Mouse (Mus musculus) MEL (cell line): ENCODE measurements around the gene Psmd11. TPM values are rescaled to one million over a fixed set of nuclear protein-coding genes. Genes with fewer than 3 reads are reported as not detected.

Experiments
- DNase-seq: peaks from one replicate; pipeline ENCODE4 v3.0.0; 2011; ENCODE audit warnings: low read depth, low spot score
- H3K27ac ChIP-seq: 2 replicates; pipeline ENCODE4 v1.5.1; 2012; ENCODE audit warnings: low read depth, mild to moderate bottlenecking, control low read depth, low read length, moderate library complexity; ENCODE audit not compliant: control insufficient read depth
- H3K27me3 ChIP-seq, 2 experiments: fragments of 150-350 bp in 1 of 2; sonication (generic) in 1 of 2; 2 replicates each; pipeline ENCODE4 v1.6.1; 2012; ENCODE audit warnings: low read length in 2 of 2, mild to moderate bottlenecking in 2 of 2, improper control_type of control experiment in 1 of 2, moderate library complexity in 1 of 2; ENCODE audit not compliant: insufficient read depth in 2 of 2, control insufficient read depth in 1 of 2
- H3K36me3 ChIP-seq, 2 experiments: 2 replicates each; pipeline ENCODE4 v1.6.1; 2012 to 2014; ENCODE audit warnings: low read length in 2 of 2, improper control_type of control experiment in 1 of 2, inconsistent platforms in 1 of 2, mild to moderate bottlenecking in 1 of 2; ENCODE audit not compliant: insufficient read depth in 2 of 2, control insufficient read depth in 1 of 2
- H3K4me1 ChIP-seq, 2 experiments: fragments of 150-350 bp in 1 of 2; sonication (generic) in 1 of 2; 2 replicates each; pipeline ENCODE4 v1.6.1; 2012; ENCODE audit warnings: low read length in 2 of 2, improper control_type of control experiment in 1 of 2, mild to moderate bottlenecking in 1 of 2; ENCODE audit not compliant: insufficient read depth in 2 of 2, control insufficient read depth in 1 of 2
- H3K4me3 ChIP-seq, 2 experiments: fragments of 150-350 bp in 1 of 2; sonication (generic) in 1 of 2; 2 replicates each; pipeline ENCODE4 v1.5.1; 2012; ENCODE audit warnings: low read depth in 2 of 2, low read length in 2 of 2, mild to moderate bottlenecking in 2 of 2, moderate library complexity in 2 of 2, control low read depth in 1 of 2, improper control_type of control experiment in 1 of 2; ENCODE audit not compliant: control insufficient read depth in 1 of 2, insufficient read depth in 1 of 2
- H3K79me2 ChIP-seq: 2 replicates; pipeline ENCODE4 v1.6.1; 2012; ENCODE audit warnings: mild to moderate bottlenecking, low read length, moderate library complexity; ENCODE audit not compliant: control insufficient read depth, poor library complexity, insufficient read depth
- H3K9ac ChIP-seq: 2 replicates; pipeline ENCODE4 v1.6.1; 2012; ENCODE audit warnings: low read depth, mild to moderate bottlenecking, control low read depth, low read length, moderate library complexity; ENCODE audit not compliant: control insufficient read depth, poor library complexity, severe bottlenecking
- H3K9me3 ChIP-seq: fragments of 150-350 bp; sonication (generic); replicated peaks from 2 replicates; pipeline ENCODE4 v1.6.1; 2012; ENCODE audit warnings: mild to moderate bottlenecking, low read length, improper control_type of control experiment, moderate library complexity; ENCODE audit not compliant: insufficient read depth
- BHLHE40 ChIP-seq: IDR thresholded peaks from 2 replicates; pipeline ENCODE4 v1.6.1; 2012; ENCODE audit warnings: low read depth, mild to moderate bottlenecking, inconsistent platforms, low read length, improper control_type of control experiment, borderline replicate concordance
- CHD1 ChIP-seq: IDR thresholded peaks from 2 replicates; pipeline ENCODE4 v1.6.1; 2012; ENCODE audit warnings: low read depth, mild to moderate bottlenecking, inconsistent platforms, low read length, improper control_type of control experiment
- CHD2 ChIP-seq: IDR thresholded peaks from 2 replicates; pipeline ENCODE4 v1.6.1; 2011; ENCODE audit warnings: low read length, improper control_type of control experiment
- CTCF ChIP-seq, 3 experiments: IDR thresholded peaks in 2 of 3; conservative IDR thresholded peaks in 1 of 3; 2 replicates each; pipeline ENCODE4 v1.5.1; 2011 to 2012; ENCODE audit warnings: low read length in 3 of 3, low read depth in 2 of 3, mild to moderate bottlenecking in 2 of 3, improper control_type of control experiment in 1 of 3, inconsistent platforms in 1 of 3, mixed read lengths in 1 of 3, moderate library complexity in 1 of 3; ENCODE audit not compliant: control insufficient read depth in 1 of 3, insufficient read depth in 1 of 3, poor library complexity in 1 of 3, severe bottlenecking in 1 of 3
- E2F4 ChIP-seq: IDR thresholded peaks from 2 replicates; pipeline ENCODE4 v1.6.1; 2011; ENCODE audit warnings: low read depth, low read length, improper control_type of control experiment, borderline replicate concordance
- ELF1 ChIP-seq: IDR thresholded peaks from 2 replicates; pipeline ENCODE4 v1.6.1; 2014; ENCODE audit warnings: low read depth, mild to moderate bottlenecking, inconsistent platforms, low read length, improper control_type of control experiment, moderate library complexity
- EP300 ChIP-seq, 2 experiments: IDR thresholded peaks; 2 replicates each; pipeline ENCODE4 v1.6.1; 2011; ENCODE audit warnings: improper control_type of control experiment in 2 of 2, low read length in 2 of 2, low read depth in 1 of 2, mild to moderate bottlenecking in 1 of 2
- ETS1 ChIP-seq: IDR thresholded peaks from 2 replicates; pipeline ENCODE4 v1.6.1; 2012; ENCODE audit warnings: low read depth, mild to moderate bottlenecking, inconsistent platforms, low read length, improper control_type of control experiment, moderate library complexity
- GABPA ChIP-seq: IDR thresholded peaks from 2 replicates; pipeline ENCODE4 v1.6.1; 2012; ENCODE audit warnings: low read depth, mild to moderate bottlenecking, inconsistent platforms, low read length, improper control_type of control experiment, moderate library complexity
- GATA1 ChIP-seq: IDR thresholded peaks from 2 replicates; pipeline ENCODE4 v1.6.1; 2011; ENCODE audit warnings: low read depth, low read length, improper control_type of control experiment
- HCFC1 ChIP-seq: IDR thresholded peaks from 2 replicates; pipeline ENCODE4 v1.6.1; 2012; ENCODE audit warnings: low read depth, mild to moderate bottlenecking, inconsistent platforms, low read length, improper control_type of control experiment, moderate library complexity
- JUND ChIP-seq: IDR thresholded peaks from 2 replicates; pipeline ENCODE4 v1.6.1; 2011; ENCODE audit warnings: low read depth, mild to moderate bottlenecking, improper control_type of control experiment, low read length
- KAT2A ChIP-seq: conservative IDR thresholded peaks from 2 replicates; pipeline ENCODE4 v1.6.1; 2012; ENCODE audit warnings: low read depth, low read length, improper control_type of control experiment, inconsistent platforms
- MAFK ChIP-seq: IDR thresholded peaks from 2 replicates; pipeline ENCODE4 v1.6.1; 2011; ENCODE audit warnings: low read depth, mild to moderate bottlenecking, low read length, improper control_type of control experiment, borderline replicate concordance
- MAX ChIP-seq: IDR thresholded peaks from 2 replicates; pipeline ENCODE4 v1.6.1; 2011; ENCODE audit warnings: low read length, improper control_type of control experiment
- MAZ ChIP-seq: IDR thresholded peaks from 2 replicates; pipeline ENCODE4 v1.6.1; 2012; ENCODE audit warnings: low read depth, mild to moderate bottlenecking, inconsistent platforms, low read length, improper control_type of control experiment
- MEF2A ChIP-seq: IDR thresholded peaks from 2 replicates; pipeline ENCODE4 v1.6.1; 2014; ENCODE audit warnings: low read depth, mild to moderate bottlenecking, inconsistent platforms, low read length, improper control_type of control experiment; ENCODE audit not compliant: poor library complexity, insufficient replicate concordance, severe bottlenecking; ENCODE audit errors: extremely low read depth
- MXI1 ChIP-seq: IDR thresholded peaks from 2 replicates; pipeline ENCODE4 v1.6.1; 2011; ENCODE audit warnings: mild to moderate bottlenecking, low read depth, low read length, improper control_type of control experiment
- MYB ChIP-seq: IDR thresholded peaks from 2 replicates; pipeline ENCODE4 v1.6.1; 2011; ENCODE audit warnings: mild to moderate bottlenecking, low read depth, low read length, improper control_type of control experiment
- NELFE ChIP-seq: IDR thresholded peaks from 2 replicates; pipeline ENCODE4 v1.6.1; 2011; ENCODE audit warnings: low read depth, low read length, improper control_type of control experiment
- NRF1 ChIP-seq: IDR thresholded peaks from 2 replicates; pipeline ENCODE4 v1.6.1; 2014; ENCODE audit warnings: low read depth, mild to moderate bottlenecking, inconsistent platforms, low read length, improper control_type of control experiment, moderate library complexity; ENCODE audit not compliant: poor library complexity, insufficient read depth, severe bottlenecking
- POLR2A ChIP-seq, 2 experiments: IDR thresholded peaks; 2 replicates each; pipeline ENCODE4 v1.6.1; 2011 to 2012; ENCODE audit warnings: low read length in 2 of 2, mild to moderate bottlenecking in 2 of 2, control low read depth in 1 of 2, improper control_type of control experiment in 1 of 2, low read depth in 1 of 2, moderate library complexity in 1 of 2; ENCODE audit not compliant: control insufficient read depth in 1 of 2, insufficient read depth in 1 of 2, poor library complexity in 1 of 2
- POLR2AphosphoS2 ChIP-seq: IDR thresholded peaks from 2 replicates; pipeline ENCODE4 v1.6.1; 2011; ENCODE audit warnings: low read length, improper control_type of control experiment
- POLR2AphosphoS5 ChIP-seq: IDR thresholded peaks from 2 replicates; pipeline ENCODE4 v1.6.1; 2012; ENCODE audit warnings: low read depth, borderline replicate concordance, mild to moderate bottlenecking, inconsistent platforms, low read length, moderate library complexity, mixed read lengths
- RAD21 ChIP-seq: IDR thresholded peaks from 2 replicates; pipeline ENCODE4 v1.6.1; 2011; ENCODE audit warnings: mild to moderate bottlenecking, low read depth, low read length, improper control_type of control experiment
- RCOR1 ChIP-seq: IDR thresholded peaks from 2 replicates; pipeline ENCODE4 v1.6.1; 2012; ENCODE audit warnings: low read depth, mild to moderate bottlenecking, inconsistent platforms, low read length, improper control_type of control experiment
- SIN3A ChIP-seq: IDR thresholded peaks from 2 replicates; pipeline ENCODE4 v1.6.1; 2012; ENCODE audit warnings: low read length, improper control_type of control experiment, inconsistent platforms
- SMC3 ChIP-seq: IDR thresholded peaks from 2 replicates; pipeline ENCODE4 v1.6.1; 2011; ENCODE audit warnings: low read depth, low read length, improper control_type of control experiment
- TAL1 ChIP-seq: IDR thresholded peaks from 2 replicates; pipeline ENCODE4 v1.6.1; 2012; ENCODE audit warnings: mild to moderate bottlenecking, inconsistent platforms, low read length, moderate library complexity, mixed read lengths
- TBP ChIP-seq: IDR thresholded peaks from 2 replicates; pipeline ENCODE4 v1.8.0; 2011; ENCODE audit warnings: low read depth, low read length, improper control_type of control experiment
- TCF12 ChIP-seq: IDR thresholded peaks from 2 replicates; pipeline ENCODE4 v1.6.1; 2014; ENCODE audit warnings: low read depth, mild to moderate bottlenecking, inconsistent platforms, low read length, improper control_type of control experiment, moderate library complexity
- UBTF ChIP-seq: IDR thresholded peaks from 2 replicates; pipeline ENCODE4 v1.6.1; 2012; ENCODE audit warnings: low read depth, mild to moderate bottlenecking, inconsistent platforms, low read length, improper control_type of control experiment, moderate library complexity, borderline replicate concordance; ENCODE audit not compliant: insufficient read depth
- USF1 ChIP-seq: IDR thresholded peaks from 2 replicates; pipeline ENCODE4 v1.6.1; 2014; ENCODE audit warnings: low read depth, mild to moderate bottlenecking, inconsistent platforms, low read length, improper control_type of control experiment, moderate library complexity
- USF2 ChIP-seq, 2 experiments: IDR thresholded peaks; 2 replicates each; pipeline ENCODE4 v1.6.1; 2011 to 2012; ENCODE audit warnings: improper control_type of control experiment in 2 of 2, low read length in 2 of 2, borderline replicate concordance in 1 of 2, inconsistent platforms in 1 of 2, low read depth in 1 of 2, mild to moderate bottlenecking in 1 of 2; ENCODE audit not compliant: insufficient read depth in 1 of 2
- ZC3H11A ChIP-seq: IDR thresholded peaks from 2 replicates; pipeline ENCODE4 v1.6.1; 2012; ENCODE audit warnings: low read depth, mild to moderate bottlenecking, inconsistent platforms, low read length, improper control_type of control experiment
- ZKSCAN1 ChIP-seq: IDR thresholded peaks from 2 replicates; pipeline ENCODE4 v1.6.1; 2012; ENCODE audit warnings: low read depth, mild to moderate bottlenecking, inconsistent platforms, low read length, improper control_type of control experiment, moderate library complexity
- ZMIZ1 ChIP-seq: IDR thresholded peaks from 2 replicates; pipeline ENCODE4 v1.6.1; 2012; ENCODE audit warnings: low read depth, mild to moderate bottlenecking, inconsistent platforms, low read length, improper control_type of control experiment, moderate library complexity
- ZNF384 ChIP-seq: IDR thresholded peaks from 2 replicates; pipeline ENCODE4 v1.6.1; 2012; ENCODE audit warnings: low read depth, mild to moderate bottlenecking, inconsistent platforms, low read length, improper control_type of control experiment
- polyA plus RNA-seq, 2 experiments: library from polyadenylated mRNA; stranded (reverse) in 1 of 2; unstranded in 1 of 2; fragments of >175 nt in 1 of 2; fragments of >200 nt in 1 of 2; gene quantifications; 2 replicates each; pipeline versions ENCODE4 v1.2.1 to v1.2.4; 2012; ENCODE audit warnings: low replicate concordance in 2 of 2, low read depth in 1 of 2; ENCODE audit not compliant: insufficient read length in 2 of 2, insufficient read depth in 1 of 2, missing spikeins in 1 of 2
- total RNA-seq: library from RNA; depleted of rRNA; stranded (reverse); fragments of 300-350 nt; gene quantifications from 2 replicates; pipeline ENCODE4 v1.2.3, GENCODE M21; 2012

Psmd11 gene
- total and polyA plus RNA-seq, 3 experiments, result 110 to 324 (median 184) TPM

- H3K36me3 ChIP-seq, result peaks cover 34 to 59% of the 10 kb centered on the region in 2 experiments
- H3K9me3 ChIP-seq, result no peaks in the 10 kb centered on the region
- no peaks in the 10 kb centered on the region; the same call in 1 of the 2 replicates for H3K79me2 ChIP-seq
- H3K4me3 ChIP-seq, result no peak overlapping the region
- peaks cover 4 to 16% of the 10 kb centered on the region in 2 experiments; a peak in 3 of 4 replicates for H3K4me1 ChIP-seq
- no peak for DNase-seq
- no peak overlapping the region for H3K9ac ChIP-seq
- H3K27ac ChIP-seq, result no peak overlapping the region
- H3K27me3 ChIP-seq, result no peaks in the 10 kb centered on the region
- no peak for TF ChIP-seq KAT2A
- no peak for TF ChIP-seq HCFC1
- no peak for TF ChIP-seq TAL1
- no peak; the same call in 1 of the 2 replicates for TF ChIP-seq BHLHE40
- TF ChIP-seq RAD21, result no peak
- TF ChIP-seq CTCF (IDR thresholded peaks at IDR 0.05 in 2 of 3, conservative IDR thresholded peaks at IDR 0.05 in 1 of 3; ENCODE audit: control insufficient read depth in 1 of 3, insufficient read depth in 1 of 3, low read depth in 2 of 3, low read length in 3 of 3, poor library complexity in 1 of 3, severe bottlenecking in 1 of 3), result no peak
- TF ChIP-seq UBTF, result no peak
- no peak for TF ChIP-seq POLR2A (IDR thresholded peaks at IDR 0.05; ENCODE audit: control insufficient read depth in 1 of 2, insufficient read depth in 1 of 2, low read depth in 1 of 2, low read length in 2 of 2, poor library complexity in 1 of 2)
- no peak for TF ChIP-seq USF2 (IDR thresholded peaks at IDR 0.05; ENCODE audit: borderline replicate concordance in 1 of 2, insufficient read depth in 1 of 2, low read depth in 1 of 2, low read length in 2 of 2)
- TF ChIP-seq NELFE, result no peak
- peak; percentile 28; the same call in 1 of the 2 replicates for TF ChIP-seq ZNF384
- TF ChIP-seq USF1, result no peak
- TF ChIP-seq ELF1, result no peak
- TF ChIP-seq EP300 (IDR thresholded peaks at IDR 0.05; ENCODE audit: low read depth in 1 of 2, low read length in 2 of 2), result peak; percentile 71 to 73
- no peak for TF ChIP-seq CHD2
- TF ChIP-seq SMC3, result no peak
- no peak for TF ChIP-seq TBP
- TF ChIP-seq ZMIZ1, result no peak
- no peak for TF ChIP-seq MYB
- no peak for TF ChIP-seq POLR2AphosphoS5
- no peak for TF ChIP-seq CHD1
- TF ChIP-seq ETS1, result peak; percentile 55; the same call in 1 of the 2 replicates
- TF ChIP-seq MAFK, result no peak
- TF ChIP-seq ZKSCAN1, result no peak
- TF ChIP-seq GABPA, result no peak
- TF ChIP-seq RCOR1, result peak; percentile 78; the same call in 1 of the 2 replicates
- no peak for TF ChIP-seq POLR2AphosphoS2
- no peak for TF ChIP-seq NRF1
- no peak; the same call in 1 of the 2 replicates for TF ChIP-seq SIN3A
- peak; percentile 26; the same call in 1 of the 2 replicates for TF ChIP-seq TCF12
- TF ChIP-seq JUND, result no peak
- TF ChIP-seq MAZ, result no peak
- TF ChIP-seq GATA1, result peak; percentile 71
- no peak for TF ChIP-seq MEF2A
- no peak for TF ChIP-seq ZC3H11A
- TF ChIP-seq MXI1, result no peak; the same call in 1 of the 2 replicates
- TF ChIP-seq E2F4, result no peak
- TF ChIP-seq MAX, result no peak
Observed at GRCm38 (mm10) chr11:80453198-80453597, 24.8 kb downstream of the Psmd11 start.
